Mouse (Mus musculus): Measurements from ENCODE around the gene Vcam1. TPM values are rescaled to one million over a fixed set of nuclear protein-coding genes. Genes with fewer than 3 reads are reported as not detected.

Gene Vcam1
- total and polyA plus RNA-seq, 3 experiments = 1.8 to 2.2 TPM; not detected in 1

DNA sequence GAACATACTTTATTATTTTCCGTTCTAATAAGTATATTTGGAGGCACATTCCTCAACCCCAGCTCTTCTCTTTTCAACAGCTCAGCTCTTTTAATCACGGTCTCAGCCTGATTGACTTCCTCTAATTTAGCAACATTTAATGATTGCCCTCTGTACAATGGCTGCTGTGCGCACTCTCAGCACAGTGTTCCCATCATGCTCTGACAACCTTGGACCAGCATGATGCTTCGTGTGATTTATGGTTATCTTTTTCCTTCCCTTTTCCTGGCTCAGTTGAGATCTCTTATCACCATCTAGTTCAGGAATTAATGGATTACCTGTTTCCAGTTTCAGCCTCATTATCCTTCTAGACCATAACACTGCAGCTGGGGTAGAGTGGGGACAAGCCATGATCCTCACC is 34.2 kb downstream of the Vcam1 start:
- dilution Hi-C loops (cut with MboI; ENCODE audit: extremely low pct_ligation_motif_present, extremely low pct_unique_long_range_greater_than_20kb, low sequenced_read_pairs) = no loop called here
- no peak overlapping the region for H3K4me3 ChIP-seq (replicated peaks in 1 of 3; ENCODE audit: low read depth in 2 of 3, low read length in 2 of 3, poor library complexity in 1 of 3)
- no peaks in the 10 kb centered on the region; a peak in 1 of 4 replicates for H3K4me1 ChIP-seq (ENCODE audit: control insufficient read depth in 1 of 2, insufficient read depth in 2 of 2)
- in situ Hi-C loops (cut with MboI; ENCODE audit: low pct_ligation_motif_present, low pct_unique_long_range_greater_than_20kb, low sequenced_read_pairs) = no loop called here
- TF ChIP-seq CTCF (conservative IDR thresholded peaks at IDR 0.05 in 1 of 2, IDR thresholded peaks at IDR 0.05 in 1 of 2; ENCODE audit: low read depth in 2 of 2, low read length in 2 of 2) (no peak), RAD21 (IDR thresholded peaks at IDR 0.05; ENCODE audit: low read depth, low read length) (no peak), POLR2AphosphoS2 (IDR thresholded peaks at IDR 0.05; ENCODE audit: low read depth, low read length) (no peak), IRF4 (IDR thresholded peaks at IDR 0.05; ENCODE audit: low read depth, low read length) (no peak), E2F4 (IDR thresholded peaks at IDR 0.05; ENCODE audit: insufficient replicate concordance, low read depth, low read length) (no peak), ETS1 (conservative IDR thresholded peaks at IDR 0.05; ENCODE audit: low read depth, low read length) (no peak), NELFE (IDR thresholded peaks at IDR 0.05; ENCODE audit: low read depth, low read length) (no peak), ZNF384 (IDR thresholded peaks at IDR 0.05; ENCODE audit: low read depth, low read length) (no peak), UBTF (IDR thresholded peaks at IDR 0.05; ENCODE audit: low read depth, low read length) (no peak), USF2 (conservative IDR thresholded peaks at IDR 0.05; ENCODE audit: low read depth, low read length) (no peak), MAFK (IDR thresholded peaks at IDR 0.05; ENCODE audit: insufficient replicate concordance, low read length) (no peak), ZC3H11A (IDR thresholded peaks at IDR 0.05; ENCODE audit: low read depth, low read length) (no peak), ZKSCAN1 (IDR thresholded peaks at IDR 0.05; ENCODE audit: borderline replicate concordance, low read depth, low read length) (no peak), USF1 (IDR thresholded peaks at IDR 0.05; ENCODE audit: low read depth, low read length) (no peak), ELF1 (IDR thresholded peaks at IDR 0.05; ENCODE audit: low read depth, low read length) (no peak), POLR2A (IDR thresholded peaks at IDR 0.05; ENCODE audit: low read depth, low read length) (no peak), GABPA (IDR thresholded peaks at IDR 0.05; ENCODE audit: insufficient replicate concordance, low read depth, low read length) (no peak), HCFC1 (IDR thresholded peaks at IDR 0.05; ENCODE audit: low read depth, low read length) (no peak), KAT2A (IDR thresholded peaks at IDR 0.05; ENCODE audit: insufficient replicate concordance, low read length) (no peak), MAZ (IDR thresholded peaks at IDR 0.05; ENCODE audit: low read depth, low read length) (no peak)
- DNase-seq (ENCODE audit: extremely low read depth) = no peak
- no peak overlapping the region for H3K4me2 ChIP-seq (ENCODE audit: insufficient read depth, low read depth, poor library complexity, severe bottlenecking)
- no peak overlapping the region for H3K27ac ChIP-seq (ENCODE audit: insufficient read depth, low read depth)
- H3K79me2 ChIP-seq (replicated peaks; ENCODE audit: control insufficient read depth, extremely low read depth, insufficient read depth, poor library complexity, severe bottlenecking) = no peaks in the 10 kb centered on the region
- H3K9ac ChIP-seq (ENCODE audit: insufficient read depth, low read depth) = no peak overlapping the region
- H3K36me3 ChIP-seq (replicated peaks in 1 of 2; ENCODE audit: control insufficient read depth in 1 of 2, insufficient read depth in 1 of 2, low read length in 1 of 2) = no peaks in the 10 kb centered on the region
- H3K9me3 ChIP-seq (replicated peaks; ENCODE audit: low read length) = peaks cover 5% of the 10 kb centered on the region
- H3K27me3 ChIP-seq (replicated peaks) = no peaks in the 10 kb centered on the region

DNA sequence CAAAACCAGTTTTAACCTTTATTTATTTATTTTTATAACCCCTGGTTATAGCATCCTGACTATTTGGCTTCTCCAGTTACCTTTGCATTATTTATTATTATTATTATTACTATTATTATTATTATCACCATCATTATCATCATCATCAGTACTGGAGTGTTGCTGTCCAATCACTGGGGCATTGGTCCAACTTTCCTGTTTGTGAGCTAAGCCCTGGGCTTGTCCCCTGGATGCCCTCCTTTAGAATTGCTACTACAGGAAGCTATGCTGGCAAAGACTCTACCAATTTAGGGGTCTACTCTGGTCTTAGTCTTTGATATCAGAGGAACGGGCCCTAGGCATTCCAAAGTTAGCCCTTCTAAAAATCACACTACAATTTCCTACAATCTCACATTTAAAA is 34.6 kb downstream of the Vcam1 start:
- Histone ChIP-seq H3K27ac (ENCODE audit: insufficient read depth, low read depth) (no peak overlapping the region), H3K36me3 (replicated peaks in 1 of 2; ENCODE audit: control insufficient read depth in 1 of 2, insufficient read depth in 1 of 2, low read length in 1 of 2) (no peaks in the 10 kb centered on the region)
- dilution Hi-C loops (cut with MboI; ENCODE audit: extremely low pct_ligation_motif_present, extremely low pct_unique_long_range_greater_than_20kb, low sequenced_read_pairs) = no loop called here

More for the DNA sequence above, 34.6 kb downstream of the Vcam1 start:
- Histone ChIP-seq H3K9me3 (replicated peaks; ENCODE audit: low read length) (peaks cover 5% of the 10 kb centered on the region), H3K4me2 (ENCODE audit: insufficient read depth, low read depth, poor library complexity, severe bottlenecking) (no peak overlapping the region), H3K79me2 (replicated peaks; ENCODE audit: control insufficient read depth, extremely low read depth, insufficient read depth, poor library complexity, severe bottlenecking) (no peaks in the 10 kb centered on the region), H3K9ac (ENCODE audit: insufficient read depth, low read depth) (no peak overlapping the region), H3K4me3 (replicated peaks in 1 of 3; ENCODE audit: low read depth in 2 of 3, low read length in 2 of 3, poor library complexity in 1 of 3) (no peak overlapping the region), H3K4me1 (ENCODE audit: control insufficient read depth in 1 of 2, insufficient read depth in 2 of 2) (no peaks in the 10 kb centered on the region; a peak in 1 of 4 replicates), H3K27me3 (replicated peaks) (no peaks in the 10 kb centered on the region)
- no peak for DNase-seq (ENCODE audit: extremely low read depth)
- in situ Hi-C loops (cut with MboI; ENCODE audit: low pct_ligation_motif_present, low pct_unique_long_range_greater_than_20kb, low sequenced_read_pairs) = no loop called here
- no peak for TF ChIP-seq CHD2 (IDR thresholded peaks at IDR 0.05; ENCODE audit: low read length)
- TF ChIP-seq MAZ (IDR thresholded peaks at IDR 0.05; ENCODE audit: low read depth, low read length) = no peak
- TF ChIP-seq JUN (IDR thresholded peaks at IDR 0.05; ENCODE audit: insufficient read depth, low read depth, low read length) = no peak
- TF ChIP-seq ZNF384 (IDR thresholded peaks at IDR 0.05; ENCODE audit: low read depth, low read length) = no peak
- no peak for TF ChIP-seq SMC3 (IDR thresholded peaks at IDR 0.05; ENCODE audit: low read depth, low read length)
- TF ChIP-seq BHLHE40 (IDR thresholded peaks at IDR 0.05; ENCODE audit: low read depth, low read length) = no peak
- TF ChIP-seq EP300 (IDR thresholded peaks at IDR 0.05; ENCODE audit: low read length) = no peak
- TF ChIP-seq USF1 (IDR thresholded peaks at IDR 0.05; ENCODE audit: low read depth, low read length) = no peak
- TF ChIP-seq ZKSCAN1 (IDR thresholded peaks at IDR 0.05; ENCODE audit: borderline replicate concordance, low read depth, low read length) = no peak
- TF ChIP-seq MAX (IDR thresholded peaks at IDR 0.05; ENCODE audit: low read length) = no peak
- TF ChIP-seq CTCF (conservative IDR thresholded peaks at IDR 0.05 in 1 of 2, IDR thresholded peaks at IDR 0.05 in 1 of 2; ENCODE audit: low read depth in 2 of 2, low read length in 2 of 2) = no peak
- TF ChIP-seq E2F4 (IDR thresholded peaks at IDR 0.05; ENCODE audit: insufficient replicate concordance, low read depth, low read length) = no peak
- no peak for TF ChIP-seq NRF1 (IDR thresholded peaks at IDR 0.05; ENCODE audit: low read depth, low read length)
- no peak for TF ChIP-seq ZC3H11A (IDR thresholded peaks at IDR 0.05; ENCODE audit: low read depth, low read length)
